Mouse (Mus musculus) adrenal gland, postnatal 10 days (tissue): ENCODE measurements at regions not wholly inside any gene's neighbourhood (a gene's known extent, or its start where the extent isn't known, plus 50 kb on each side); places are given as distances from the start of the nearest gene placed in this dataset.

Experiments
- DNase-seq: peaks from one replicate; pipeline ENCODE4 v3.0.0; 2021; ENCODE audit warnings: mixed read lengths

GRCm38 (mm10) chr15:45612954-45613353, 5478.8 kb downstream of the 9330182O14Rik start:
- no peak for DNase-seq

GRCm38 (mm10) chr15:45646256-45646655, 5512.1 kb downstream of the 9330182O14Rik start:
- no peak for DNase-seq

- DNase-seq = no peak
Observed at GRCm38 (mm10) chr15:45663601-45664000, 5529.4 kb downstream of the 9330182O14Rik start.

GRCm38 (mm10) chr15:45689446-45689845, 5555.3 kb downstream of the 9330182O14Rik start:
- no peak for DNase-seq

- DNase-seq = no peak
Observed at GRCm38 (mm10) chr15:45690026-45690425, 5555.9 kb downstream of the 9330182O14Rik start.

- no peak for DNase-seq
Observed at GRCm38 (mm10) chr15:45711109-45711508, 5576.9 kb downstream of the 9330182O14Rik start.

- DNase-seq = no peak
Observed at GRCm38 (mm10) chr15:45730370-45731153, 5596.4 kb downstream of the 9330182O14Rik start.

- DNase-seq = peak; percentile 20
Observed at GRCm38 (mm10) chr15:45763225-45763624, 5629.1 kb downstream of the 9330182O14Rik start.
